In the genomic region with DNA sequence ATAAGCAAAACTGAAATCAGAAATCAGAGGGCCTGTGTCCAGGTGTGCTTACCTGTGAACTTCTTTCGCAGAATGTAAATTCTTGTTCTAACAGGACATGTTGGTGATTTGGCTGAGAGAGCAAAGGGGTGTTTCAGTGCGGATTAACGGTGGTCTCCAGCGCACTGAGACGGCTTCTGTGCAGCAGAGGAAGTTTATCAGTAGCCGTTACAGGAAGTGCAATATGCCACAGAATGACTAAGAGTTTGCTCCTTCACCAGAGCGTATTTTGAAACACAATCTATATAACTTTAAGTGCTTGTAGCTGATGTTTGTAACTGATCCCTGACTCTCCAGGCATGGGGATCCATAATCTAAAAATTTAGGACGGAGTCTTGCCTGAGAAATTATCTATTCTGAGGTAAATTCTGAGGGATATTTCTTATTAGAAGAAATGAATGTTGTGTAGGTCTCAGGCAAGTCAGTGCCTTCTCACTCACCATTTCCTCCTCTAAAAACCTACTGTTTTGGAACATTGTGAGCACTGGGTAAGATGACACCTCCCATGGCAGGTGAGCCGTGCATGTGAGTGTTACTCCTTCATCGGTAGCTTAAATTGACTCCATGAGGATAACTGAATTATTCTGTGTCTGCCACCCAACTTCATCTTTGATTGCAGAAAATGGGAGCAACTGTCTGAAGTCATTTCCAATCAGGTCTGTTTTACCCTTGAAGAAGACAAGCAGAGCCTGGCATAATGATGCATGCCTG, we compare ENCODE assay signal across 9 mouse cellular contexts. TPM values are rescaled to one million over a fixed set of nuclear protein-coding genes. Genes with fewer than 3 reads are reported as not detected.
A peak's percentile ranks its signal among the peaks of the same experiment; 100 is the strongest.
DNase-seq lines count a peak whose midpoint lies in the region; ATAC-seq and TF ChIP-seq lines count a peak whose summit lies in the region.
"Had no signal": no experiment of that assay in that cellular context is flagged by ENCODE, and none has a peak within 500 bp of the region (broad histone marks: within the 10 kb centered on the region; RNA-seq: fewer than 3 reads in every experiment).

Gene Evi2b, minus strand, starts transcription at position 203 of the 750 bp plus-strand sequence.

- peak within 1 kb of the TSS; percentile 1; the same call in 1 of the 2 replicates for H3K27ac ChIP-seq in gastrocnemius, adult 2 months

- DNase-seq in gastrocnemius, adult 2 months: no peak
- DNase-seq in gastrocnemius, postnatal 10 days: no peak
- peak; percentile 93 for DNase-seq in 416B (ENCODE audit: low read depth)
- no peak for DNase-seq in urinary bladder, postnatal 4 days (ENCODE audit: low spot score in 2 of 2)
- DNase-seq in cerebellum, adult 11 months: no peak
- no peak for DNase-seq in kidney, postnatal 10 days
- DNase-seq: kidney, postnatal 25 days had no signal

- 0 out of 2 replicates have a peak, but pooled peaks have one; percentile 27 for ATAC-seq in erythroid progenitor cell, adult 5-6 weeks (replicated peaks; ENCODE audit: low FRiP score, poor library complexity, severe bottlenecking)
- ATAC-seq in monocyte, adult 5-6 weeks (replicated peaks; ENCODE audit: insufficient number of reproducible peaks, low FRiP score, low TSS enrichment, poor library complexity, severe bottlenecking): 0 out of 2 replicates have a peak, but pooled peaks have one; percentile 25

- TF ChIP-seq CTCF in gastrocnemius, adult 2 months (IDR thresholded peaks at IDR 0.05): no peak

- H3K4me3 ChIP-seq in gastrocnemius, adult 2 months: peak within 1 kb of the TSS; percentile 7; the same call in 1 of the 2 replicates

- intact Hi-C loops in gastrocnemius, adult 2 months (cut with DNase I): no loop called here

RNA-seq across cellular contexts. Expression of gene Evi2b, which starts in this region (rescaled TPM):
- total RNA-seq in gastrocnemius, adult 2 months (2021): under 1 TPM; 0.45 to 0.46 TPM
- 1 to 10 TPM in 1 of 2 experiments, under 1 TPM in 1; 0.87 to 2.2 TPM for total RNA-seq in gastrocnemius, postnatal 10 days (2021)
- 63.3 and 115 TPM in 2 replicates for total RNA-seq in erythroid progenitor cell, adult 5-6 weeks (2015; ENCODE audit: low replicate concordance)
- total RNA-seq in erythroid progenitor cell, adult 5-6 weeks (2017; ENCODE audit: low replicate concordance): 12.8 and 18.7 TPM in 2 replicates
- total RNA-seq in monocyte, adult 5-6 weeks (2017): 87.8 to 115 TPM (median 89.0 TPM) in 3 replicates

Comparison
In these comparisons a context has a peak if more than half of its experiments do, and no peak if none do; other contexts are left out.
1. RNA of gene Evi2b (total RNA-seq): 87.8 to 115 TPM in monocyte, adult 5-6 weeks and 12.8 to 115 TPM in erythroid progenitor cell, adult 5-6 weeks; 0.87 to 2.2 TPM in gastrocnemius, postnatal 10 days and 0.45 to 0.46 TPM in gastrocnemius, adult 2 months; every median in the first group is over 4 times any median in the second.